Mouse (Mus musculus) MEL (cell line): Measurements from ENCODE around the gene Pkmyt1. TPM values are rescaled to one million over a fixed set of nuclear protein-coding genes. Genes with fewer than 3 reads are reported as not detected.

ENCODE experiments used
- DNase-seq: peaks from one replicate; pipeline ENCODE4 v3.0.0; 2011; ENCODE audit warnings: low read depth, low spot score
- H3K27ac ChIP-seq: 2 replicates; pipeline ENCODE4 v1.5.1; 2012; ENCODE audit warnings: low read depth, mild to moderate bottlenecking, control low read depth, low read length, moderate library complexity; ENCODE audit not compliant: control insufficient read depth
- H3K27me3 ChIP-seq, 2 experiments: fragments of 150-350 bp in 1 of 2; sonication (generic) in 1 of 2; 2 replicates each; pipeline ENCODE4 v1.6.1; 2012; ENCODE audit warnings: low read length in 2 of 2, mild to moderate bottlenecking in 2 of 2, improper control_type of control experiment in 1 of 2, moderate library complexity in 1 of 2; ENCODE audit not compliant: insufficient read depth in 2 of 2, control insufficient read depth in 1 of 2
- H3K36me3 ChIP-seq, 2 experiments: 2 replicates each; pipeline ENCODE4 v1.6.1; 2012 to 2014; ENCODE audit warnings: low read length in 2 of 2, improper control_type of control experiment in 1 of 2, inconsistent platforms in 1 of 2, mild to moderate bottlenecking in 1 of 2; ENCODE audit not compliant: insufficient read depth in 2 of 2, control insufficient read depth in 1 of 2
- H3K4me1 ChIP-seq, 2 experiments: fragments of 150-350 bp in 1 of 2; sonication (generic) in 1 of 2; 2 replicates each; pipeline ENCODE4 v1.6.1; 2012; ENCODE audit warnings: low read length in 2 of 2, improper control_type of control experiment in 1 of 2, mild to moderate bottlenecking in 1 of 2; ENCODE audit not compliant: insufficient read depth in 2 of 2, control insufficient read depth in 1 of 2
- H3K4me3 ChIP-seq, 2 experiments: fragments of 150-350 bp in 1 of 2; sonication (generic) in 1 of 2; 2 replicates each; pipeline ENCODE4 v1.5.1; 2012; ENCODE audit warnings: low read depth in 2 of 2, low read length in 2 of 2, mild to moderate bottlenecking in 2 of 2, moderate library complexity in 2 of 2, control low read depth in 1 of 2, improper control_type of control experiment in 1 of 2; ENCODE audit not compliant: control insufficient read depth in 1 of 2, insufficient read depth in 1 of 2
- H3K79me2 ChIP-seq: 2 replicates; pipeline ENCODE4 v1.6.1; 2012; ENCODE audit warnings: mild to moderate bottlenecking, low read length, moderate library complexity; ENCODE audit not compliant: control insufficient read depth, poor library complexity, insufficient read depth
- H3K9ac ChIP-seq: 2 replicates; pipeline ENCODE4 v1.6.1; 2012; ENCODE audit warnings: low read depth, mild to moderate bottlenecking, control low read depth, low read length, moderate library complexity; ENCODE audit not compliant: control insufficient read depth, poor library complexity, severe bottlenecking
- H3K9me3 ChIP-seq: fragments of 150-350 bp; sonication (generic); replicated peaks from 2 replicates; pipeline ENCODE4 v1.6.1; 2012; ENCODE audit warnings: mild to moderate bottlenecking, low read length, improper control_type of control experiment, moderate library complexity; ENCODE audit not compliant: insufficient read depth
- BHLHE40 ChIP-seq: IDR thresholded peaks from 2 replicates; pipeline ENCODE4 v1.6.1; 2012; ENCODE audit warnings: low read depth, mild to moderate bottlenecking, inconsistent platforms, low read length, improper control_type of control experiment, borderline replicate concordance
- CHD2 ChIP-seq: IDR thresholded peaks from 2 replicates; pipeline ENCODE4 v1.6.1; 2011; ENCODE audit warnings: low read length, improper control_type of control experiment
- E2F4 ChIP-seq: IDR thresholded peaks from 2 replicates; pipeline ENCODE4 v1.6.1; 2011; ENCODE audit warnings: low read depth, low read length, improper control_type of control experiment, borderline replicate concordance
- ELF1 ChIP-seq: IDR thresholded peaks from 2 replicates; pipeline ENCODE4 v1.6.1; 2014; ENCODE audit warnings: low read depth, mild to moderate bottlenecking, inconsistent platforms, low read length, improper control_type of control experiment, moderate library complexity
- EP300 ChIP-seq, 2 experiments: IDR thresholded peaks; 2 replicates each; pipeline ENCODE4 v1.6.1; 2011; ENCODE audit warnings: improper control_type of control experiment in 2 of 2, low read length in 2 of 2, low read depth in 1 of 2, mild to moderate bottlenecking in 1 of 2
- ETS1 ChIP-seq: IDR thresholded peaks from 2 replicates; pipeline ENCODE4 v1.6.1; 2012; ENCODE audit warnings: low read depth, mild to moderate bottlenecking, inconsistent platforms, low read length, improper control_type of control experiment, moderate library complexity
- GABPA ChIP-seq: IDR thresholded peaks from 2 replicates; pipeline ENCODE4 v1.6.1; 2012; ENCODE audit warnings: low read depth, mild to moderate bottlenecking, inconsistent platforms, low read length, improper control_type of control experiment, moderate library complexity
- GATA1 ChIP-seq: IDR thresholded peaks from 2 replicates; pipeline ENCODE4 v1.6.1; 2011; ENCODE audit warnings: low read depth, low read length, improper control_type of control experiment
- HCFC1 ChIP-seq: IDR thresholded peaks from 2 replicates; pipeline ENCODE4 v1.6.1; 2012; ENCODE audit warnings: low read depth, mild to moderate bottlenecking, inconsistent platforms, low read length, improper control_type of control experiment, moderate library complexity
- JUND ChIP-seq: IDR thresholded peaks from 2 replicates; pipeline ENCODE4 v1.6.1; 2011; ENCODE audit warnings: low read depth, mild to moderate bottlenecking, improper control_type of control experiment, low read length
- KAT2A ChIP-seq: conservative IDR thresholded peaks from 2 replicates; pipeline ENCODE4 v1.6.1; 2012; ENCODE audit warnings: low read depth, low read length, improper control_type of control experiment, inconsistent platforms
- MAZ ChIP-seq: IDR thresholded peaks from 2 replicates; pipeline ENCODE4 v1.6.1; 2012; ENCODE audit warnings: low read depth, mild to moderate bottlenecking, inconsistent platforms, low read length, improper control_type of control experiment
- MEF2A ChIP-seq: IDR thresholded peaks from 2 replicates; pipeline ENCODE4 v1.6.1; 2014; ENCODE audit warnings: low read depth, mild to moderate bottlenecking, inconsistent platforms, low read length, improper control_type of control experiment; ENCODE audit not compliant: poor library complexity, insufficient replicate concordance, severe bottlenecking; ENCODE audit errors: extremely low read depth
- MYC ChIP-seq: IDR thresholded peaks from 2 replicates; pipeline ENCODE4 v1.6.1; 2011; ENCODE audit warnings: low read depth, mild to moderate bottlenecking, low read length, improper control_type of control experiment, moderate library complexity
- NELFE ChIP-seq: IDR thresholded peaks from 2 replicates; pipeline ENCODE4 v1.6.1; 2011; ENCODE audit warnings: low read depth, low read length, improper control_type of control experiment
- POLR2A ChIP-seq, 2 experiments: IDR thresholded peaks; 2 replicates each; pipeline ENCODE4 v1.6.1; 2011 to 2012; ENCODE audit warnings: low read length in 2 of 2, mild to moderate bottlenecking in 2 of 2, control low read depth in 1 of 2, improper control_type of control experiment in 1 of 2, low read depth in 1 of 2, moderate library complexity in 1 of 2; ENCODE audit not compliant: control insufficient read depth in 1 of 2, insufficient read depth in 1 of 2, poor library complexity in 1 of 2
- POLR2AphosphoS5 ChIP-seq: IDR thresholded peaks from 2 replicates; pipeline ENCODE4 v1.6.1; 2012; ENCODE audit warnings: low read depth, borderline replicate concordance, mild to moderate bottlenecking, inconsistent platforms, low read length, moderate library complexity, mixed read lengths
- RAD21 ChIP-seq: IDR thresholded peaks from 2 replicates; pipeline ENCODE4 v1.6.1; 2011; ENCODE audit warnings: mild to moderate bottlenecking, low read depth, low read length, improper control_type of control experiment
- RCOR1 ChIP-seq: IDR thresholded peaks from 2 replicates; pipeline ENCODE4 v1.6.1; 2012; ENCODE audit warnings: low read depth, mild to moderate bottlenecking, inconsistent platforms, low read length, improper control_type of control experiment
- SIN3A ChIP-seq: IDR thresholded peaks from 2 replicates; pipeline ENCODE4 v1.6.1; 2012; ENCODE audit warnings: low read length, improper control_type of control experiment, inconsistent platforms
- SMC3 ChIP-seq: IDR thresholded peaks from 2 replicates; pipeline ENCODE4 v1.6.1; 2011; ENCODE audit warnings: low read depth, low read length, improper control_type of control experiment
- TAL1 ChIP-seq: IDR thresholded peaks from 2 replicates; pipeline ENCODE4 v1.6.1; 2012; ENCODE audit warnings: mild to moderate bottlenecking, inconsistent platforms, low read length, moderate library complexity, mixed read lengths
- TBP ChIP-seq: IDR thresholded peaks from 2 replicates; pipeline ENCODE4 v1.8.0; 2011; ENCODE audit warnings: low read depth, low read length, improper control_type of control experiment
- USF1 ChIP-seq: IDR thresholded peaks from 2 replicates; pipeline ENCODE4 v1.6.1; 2014; ENCODE audit warnings: low read depth, mild to moderate bottlenecking, inconsistent platforms, low read length, improper control_type of control experiment, moderate library complexity
- polyA plus RNA-seq, 2 experiments: library from polyadenylated mRNA; stranded (reverse) in 1 of 2; unstranded in 1 of 2; fragments of >175 nt in 1 of 2; fragments of >200 nt in 1 of 2; gene quantifications; 2 replicates each; pipeline versions ENCODE4 v1.2.1 to v1.2.4; 2012; ENCODE audit warnings: low replicate concordance in 2 of 2, low read depth in 1 of 2; ENCODE audit not compliant: insufficient read length in 2 of 2, insufficient read depth in 1 of 2, missing spikeins in 1 of 2
- total RNA-seq: library from RNA; depleted of rRNA; stranded (reverse); fragments of 300-350 nt; gene quantifications from 2 replicates; pipeline ENCODE4 v1.2.3, GENCODE M21; 2012

Gene Pkmyt1
- total and polyA plus RNA-seq, 3 experiments: 16.6 to 49.8 TPM; not detected in 1

- no peak for TF ChIP-seq RCOR1
- TF ChIP-seq ELF1: no peak
- TF ChIP-seq GATA1: no peak
- TF ChIP-seq POLR2A (IDR thresholded peaks at IDR 0.05; ENCODE audit: control insufficient read depth in 1 of 2, insufficient read depth in 1 of 2, low read depth in 1 of 2, low read length in 2 of 2, poor library complexity in 1 of 2): no peak
These were observed 44.0 kb upstream of the Pkmyt1 start (continued) for GRCm38 (mm10) chr17:23682092-23682491.

- no peaks in the 10 kb centered on the region for H3K9me3 ChIP-seq
- H3K27me3 ChIP-seq: no peaks in the 10 kb centered on the region
- H3K4me3 ChIP-seq: no peak overlapping the region
- TF ChIP-seq TAL1: no peak
- no peak for TF ChIP-seq RAD21
- no peak for TF ChIP-seq SIN3A
- no peak for TF ChIP-seq MAZ
- TF ChIP-seq MYC: no peak
- no peak for TF ChIP-seq EP300 (IDR thresholded peaks at IDR 0.05; ENCODE audit: low read depth in 1 of 2, low read length in 2 of 2)
- TF ChIP-seq HCFC1: no peak
- TF ChIP-seq KAT2A: no peak
- H3K36me3 ChIP-seq: peaks cover 0 to 14% of the 10 kb centered on the region in 2 experiments; a peak in 2 of 4 replicates
- no peak overlapping the region for H3K27ac ChIP-seq
- DNase-seq: no peak
- no peaks in the 10 kb centered on the region for H3K79me2 ChIP-seq
- H3K4me1 ChIP-seq: peaks cover 0 to 19% of the 10 kb centered on the region in 2 experiments; a peak in 3 of 4 replicates
- no peak overlapping the region for H3K9ac ChIP-seq
These were observed 43.6 kb upstream of the Pkmyt1 start for GRCm38 (mm10) chr17:23682530-23682929.

- Histone ChIP-seq H3K27ac (no peak overlapping the region), H3K4me1 (peaks cover 0 to 19% of the 10 kb centered on the region in 2 experiments; a peak in 3 of 4 replicates), H3K36me3 (peaks cover 0 to 10% of the 10 kb centered on the region in 2 experiments; a peak in 2 of 4 replicates), H3K79me2 (no peaks in the 10 kb centered on the region), H3K9ac (no peak overlapping the region), H3K4me3 (no peak overlapping the region), H3K27me3 (no peaks in the 10 kb centered on the region), H3K9me3 (no peaks in the 10 kb centered on the region)
- DNase-seq: no peak
- TF ChIP-seq E2F4 (no peak), MYC (no peak), USF1 (no peak), GATA1 (no peak), NELFE (no peak), MEF2A (no peak), GABPA (no peak), ETS1 (no peak), CHD2 (no peak), BHLHE40 (no peak), POLR2AphosphoS5 (no peak), ELF1 (no peak), TBP (no peak), SMC3 (no peak), RCOR1 (no peak), JUND (no peak)
These were observed 42.9 kb upstream of the Pkmyt1 start for GRCm38 (mm10) chr17:23683226-23683625.
